Mouse (Mus musculus): ENCODE measurements around the gene Nol4l. TPM values are rescaled to one million over a fixed set of nuclear protein-coding genes. Genes with fewer than 3 reads are reported as not detected.
A peak's percentile ranks its signal among the peaks of the same experiment; 100 is the strongest.

Nol4l gene
- total and polyA plus RNA-seq, 3 experiments, result 4.4 to 7.1 TPM; not detected in 1

- no peak overlapping the region for H3K4me3 ChIP-seq (ENCODE audit: control insufficient read depth in 1 of 2, insufficient read depth in 1 of 2, low read depth in 2 of 2, low read length in 2 of 2)
- no peaks in the 10 kb centered on the region for H3K79me2 ChIP-seq (ENCODE audit: control insufficient read depth, insufficient read depth, low read length, poor library complexity)
- H3K9me3 ChIP-seq (replicated peaks; ENCODE audit: insufficient read depth, low read length), result no peaks in the 10 kb centered on the region
- TF ChIP-seq MAFK (IDR thresholded peaks at IDR 0.05; ENCODE audit: borderline replicate concordance, low read depth, low read length) (no peak), MYC (IDR thresholded peaks at IDR 0.05; ENCODE audit: low read depth, low read length) (no peak), GABPA (IDR thresholded peaks at IDR 0.05; ENCODE audit: low read depth, low read length) (no peak), POLR2A (IDR thresholded peaks at IDR 0.05; ENCODE audit: control insufficient read depth in 1 of 2, insufficient read depth in 1 of 2, low read depth in 1 of 2, low read length in 2 of 2, poor library complexity in 1 of 2) (no peak), ETS1 (IDR thresholded peaks at IDR 0.05; ENCODE audit: low read depth, low read length) (no peak), GATA1 (IDR thresholded peaks at IDR 0.05; ENCODE audit: low read depth, low read length) (no peak), NRF1 (IDR thresholded peaks at IDR 0.05; ENCODE audit: insufficient read depth, low read depth, low read length, poor library complexity, severe bottlenecking) (no peak), MAX (IDR thresholded peaks at IDR 0.05; ENCODE audit: low read length) (no peak), CHD1 (IDR thresholded peaks at IDR 0.05; ENCODE audit: low read depth, low read length) (no peak), POLR2AphosphoS2 (IDR thresholded peaks at IDR 0.05; ENCODE audit: low read length) (no peak), NELFE (IDR thresholded peaks at IDR 0.05; ENCODE audit: low read depth, low read length) (no peak), RCOR1 (IDR thresholded peaks at IDR 0.05; ENCODE audit: low read depth, low read length) (no peak), HCFC1 (IDR thresholded peaks at IDR 0.05; ENCODE audit: low read depth, low read length) (no peak), ZKSCAN1 (IDR thresholded peaks at IDR 0.05; ENCODE audit: low read depth, low read length) (no peak), POLR2AphosphoS5 (IDR thresholded peaks at IDR 0.05; ENCODE audit: borderline replicate concordance, low read depth, low read length) (no peak)
- no peaks in the 10 kb centered on the region for H3K27me3 ChIP-seq (ENCODE audit: control insufficient read depth in 1 of 2, insufficient read depth in 2 of 2, low read length in 2 of 2)
- peaks cover 0 to 14% of the 10 kb centered on the region in 2 experiments; a peak in 3 of 4 replicates for H3K4me1 ChIP-seq (ENCODE audit: control insufficient read depth in 1 of 2, insufficient read depth in 2 of 2, low read length in 2 of 2)
- no peak overlapping the region for H3K27ac ChIP-seq (ENCODE audit: control insufficient read depth, low read depth, low read length)
- peak; percentile 50 for DNase-seq (ENCODE audit: low read depth, low spot score)
- peaks cover 0 to 10% of the 10 kb centered on the region in 2 experiments; a peak in 3 of 4 replicates for H3K36me3 ChIP-seq (ENCODE audit: control insufficient read depth in 1 of 2, insufficient read depth in 2 of 2, low read length in 2 of 2)
- no peak overlapping the region for H3K9ac ChIP-seq (ENCODE audit: control insufficient read depth, low read depth, low read length, poor library complexity, severe bottlenecking)
Observed at GRCm38 (mm10) chr2:153436641-153437305, 93.0 kb downstream of the Nol4l start.

- Histone ChIP-seq H3K4me3 (ENCODE audit: control insufficient read depth in 1 of 2, insufficient read depth in 1 of 2, low read depth in 2 of 2, low read length in 2 of 2) (no peak overlapping the region), H3K9me3 (replicated peaks; ENCODE audit: insufficient read depth, low read length) (no peaks in the 10 kb centered on the region), H3K36me3 (ENCODE audit: control insufficient read depth in 1 of 2, insufficient read depth in 2 of 2, low read length in 2 of 2) (peaks cover 0 to 10% of the 10 kb centered on the region in 2 experiments; a peak in 3 of 4 replicates), H3K27ac (ENCODE audit: control insufficient read depth, low read depth, low read length) (no peak overlapping the region), H3K79me2 (ENCODE audit: control insufficient read depth, insufficient read depth, low read length, poor library complexity) (no peaks in the 10 kb centered on the region), H3K4me1 (ENCODE audit: control insufficient read depth in 1 of 2, insufficient read depth in 2 of 2, low read length in 2 of 2) (peaks cover 0 to 14% of the 10 kb centered on the region in 2 experiments; a peak in 3 of 4 replicates), H3K27me3 (ENCODE audit: control insufficient read depth in 1 of 2, insufficient read depth in 2 of 2, low read length in 2 of 2) (no peaks in the 10 kb centered on the region), H3K9ac (ENCODE audit: control insufficient read depth, low read depth, low read length, poor library complexity, severe bottlenecking) (no peak overlapping the region)
- TF ChIP-seq MYC (IDR thresholded peaks at IDR 0.05; ENCODE audit: low read depth, low read length) (no peak), USF1 (IDR thresholded peaks at IDR 0.05; ENCODE audit: low read depth, low read length) (no peak), CHD1 (IDR thresholded peaks at IDR 0.05; ENCODE audit: low read depth, low read length) (no peak), MAZ (IDR thresholded peaks at IDR 0.05; ENCODE audit: low read depth, low read length) (no peak), ELF1 (IDR thresholded peaks at IDR 0.05; ENCODE audit: low read depth, low read length) (no peak), GATA1 (IDR thresholded peaks at IDR 0.05; ENCODE audit: low read depth, low read length) (no peak), CHD2 (IDR thresholded peaks at IDR 0.05; ENCODE audit: low read length) (no peak), ZNF384 (IDR thresholded peaks at IDR 0.05; ENCODE audit: low read depth, low read length) (no peak), ETS1 (IDR thresholded peaks at IDR 0.05; ENCODE audit: low read depth, low read length) (no peak), SMC3 (IDR thresholded peaks at IDR 0.05; ENCODE audit: low read depth, low read length) (no peak), ZC3H11A (IDR thresholded peaks at IDR 0.05; ENCODE audit: low read depth, low read length) (no peak), USF2 (IDR thresholded peaks at IDR 0.05; ENCODE audit: borderline replicate concordance in 1 of 2, insufficient read depth in 1 of 2, low read depth in 1 of 2, low read length in 2 of 2) (no peak), RCOR1 (IDR thresholded peaks at IDR 0.05; ENCODE audit: low read depth, low read length) (no peak)
- no peak for DNase-seq (ENCODE audit: low read depth, low spot score)
Observed at GRCm38 (mm10) chr2:153434880-153435831, 94.6 kb downstream of the Nol4l start.

Measured in MEL (cell line).